Mouse (Mus musculus): ENCODE measurements around the gene Camsap2. TPM values are rescaled to one million over a fixed set of nuclear protein-coding genes. Genes with fewer than 3 reads are reported as not detected.

The Camsap2 gene
- total and polyA plus RNA-seq, 3 experiments: 7.6 to 38.3 (median 10.7) TPM

DNA sequence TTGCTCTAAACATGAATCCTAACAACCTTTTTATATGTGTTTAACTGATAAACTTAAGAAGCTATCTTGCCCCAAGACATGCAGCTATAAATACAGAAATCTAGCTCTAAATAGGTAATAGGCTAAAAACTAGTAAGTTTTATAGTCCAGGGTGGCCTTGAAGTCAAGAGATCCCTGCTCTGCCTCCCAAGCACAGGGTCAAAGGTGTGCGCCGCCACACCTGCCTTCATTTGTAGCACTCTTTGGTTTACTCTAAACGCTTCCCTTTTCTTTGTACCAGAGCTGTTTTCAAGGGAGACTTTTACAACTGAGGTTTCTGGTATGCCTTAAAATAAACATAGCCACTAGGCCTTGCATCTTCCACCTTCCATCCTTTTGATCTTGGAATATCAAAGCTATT lies 18.3 kb downstream of the Camsap2 start:
- Histone ChIP-seq H3K36me3 (ENCODE audit: control insufficient read depth in 1 of 2, insufficient read depth in 2 of 2, low read length in 2 of 2) (peaks cover 1 to 6% of the 10 kb centered on the region in 2 experiments; a peak in 2 of 4 replicates), H3K4me3 (ENCODE audit: control insufficient read depth in 1 of 2, insufficient read depth in 1 of 2, low read depth in 2 of 2, low read length in 2 of 2) (no peak overlapping the region), H3K79me2 (ENCODE audit: control insufficient read depth, insufficient read depth, low read length, poor library complexity) (no peaks in the 10 kb centered on the region; the same call in 1 of the 2 replicates), H3K9me3 (replicated peaks; ENCODE audit: insufficient read depth, low read length) (no peaks in the 10 kb centered on the region), H3K27me3 (ENCODE audit: control insufficient read depth in 1 of 2, insufficient read depth in 2 of 2, low read length in 2 of 2) (no peaks in the 10 kb centered on the region), H3K9ac (ENCODE audit: control insufficient read depth, low read depth, low read length, poor library complexity, severe bottlenecking) (no peak overlapping the region), H3K27ac (ENCODE audit: control insufficient read depth, low read depth, low read length) (no peak overlapping the region), H3K4me1 (ENCODE audit: control insufficient read depth in 1 of 2, insufficient read depth in 2 of 2, low read length in 2 of 2) (peaks cover 4 to 5% of the 10 kb centered on the region in 2 experiments)
- TF ChIP-seq ETS1 (IDR thresholded peaks at IDR 0.05; ENCODE audit: low read depth, low read length): no peak
- TF ChIP-seq ZMIZ1 (IDR thresholded peaks at IDR 0.05; ENCODE audit: low read depth, low read length): no peak
- TF ChIP-seq USF2 (IDR thresholded peaks at IDR 0.05; ENCODE audit: borderline replicate concordance in 1 of 2, insufficient read depth in 1 of 2, low read depth in 1 of 2, low read length in 2 of 2): no peak
- TF ChIP-seq ZNF384 (IDR thresholded peaks at IDR 0.05; ENCODE audit: low read depth, low read length): no peak
- no peak for TF ChIP-seq UBTF (IDR thresholded peaks at IDR 0.05; ENCODE audit: borderline replicate concordance, insufficient read depth, low read depth, low read length)
- no peak for TF ChIP-seq CHD1 (IDR thresholded peaks at IDR 0.05; ENCODE audit: low read depth, low read length)
- no peak for DNase-seq (ENCODE audit: low read depth, low spot score)

DNA sequence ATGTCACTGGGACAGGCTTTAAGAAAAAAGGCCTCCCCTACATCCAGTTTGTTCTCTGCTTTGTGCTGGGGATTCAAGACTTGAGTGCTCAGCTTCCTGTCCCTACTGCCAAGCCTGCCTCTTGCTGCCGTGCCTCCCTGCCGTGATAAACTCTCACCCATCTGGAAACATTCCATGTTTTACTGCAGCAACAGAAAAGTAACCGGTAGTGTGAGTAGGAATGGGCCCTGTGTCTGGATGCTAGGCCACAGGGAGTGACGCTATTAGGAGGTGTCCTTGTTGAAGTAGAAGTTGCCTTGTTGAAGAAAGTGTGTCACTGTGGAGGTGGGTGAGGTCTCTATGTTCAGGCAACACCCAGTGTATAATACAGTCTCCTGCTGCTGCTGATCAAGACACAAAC lies 20.0 kb downstream of the Camsap2 start:
- Histone ChIP-seq H3K9me3 (replicated peaks; ENCODE audit: insufficient read depth, low read length) (no peaks in the 10 kb centered on the region), H3K36me3 (ENCODE audit: control insufficient read depth in 1 of 2, insufficient read depth in 2 of 2, low read length in 2 of 2) (peaks cover 1 to 20% of the 10 kb centered on the region in 2 experiments; a peak in 2 of 4 replicates), H3K79me2 (ENCODE audit: control insufficient read depth, insufficient read depth, low read length, poor library complexity) (no peaks in the 10 kb centered on the region), H3K27ac (ENCODE audit: control insufficient read depth, low read depth, low read length) (no peak overlapping the region), H3K27me3 (ENCODE audit: control insufficient read depth in 1 of 2, insufficient read depth in 2 of 2, low read length in 2 of 2) (no peaks in the 10 kb centered on the region), H3K4me3 (ENCODE audit: control insufficient read depth in 1 of 2, insufficient read depth in 1 of 2, low read depth in 2 of 2, low read length in 2 of 2) (no peak overlapping the region), H3K4me1 (ENCODE audit: control insufficient read depth in 1 of 2, insufficient read depth in 2 of 2, low read length in 2 of 2) (peaks cover 10 to 17% of the 10 kb centered on the region in 2 experiments), H3K9ac (ENCODE audit: control insufficient read depth, low read depth, low read length, poor library complexity, severe bottlenecking) (no peak overlapping the region)
- no peak for DNase-seq (ENCODE audit: low read depth, low spot score)
- no peak for TF ChIP-seq MYC (IDR thresholded peaks at IDR 0.05; ENCODE audit: low read depth, low read length)
- no peak for TF ChIP-seq RCOR1 (IDR thresholded peaks at IDR 0.05; ENCODE audit: low read depth, low read length)
- TF ChIP-seq EP300 (IDR thresholded peaks at IDR 0.05; ENCODE audit: low read depth in 1 of 2, low read length in 2 of 2): no peak
- no peak for TF ChIP-seq USF2 (IDR thresholded peaks at IDR 0.05; ENCODE audit: borderline replicate concordance in 1 of 2, insufficient read depth in 1 of 2, low read depth in 1 of 2, low read length in 2 of 2)
- TF ChIP-seq POLR2A (IDR thresholded peaks at IDR 0.05; ENCODE audit: control insufficient read depth in 1 of 2, insufficient read depth in 1 of 2, low read depth in 1 of 2, low read length in 2 of 2, poor library complexity in 1 of 2): no peak
- no peak for TF ChIP-seq ZMIZ1 (IDR thresholded peaks at IDR 0.05; ENCODE audit: low read depth, low read length)
- no peak for TF ChIP-seq MAX (IDR thresholded peaks at IDR 0.05; ENCODE audit: low read length)
- TF ChIP-seq NRF1 (IDR thresholded peaks at IDR 0.05; ENCODE audit: insufficient read depth, low read depth, low read length, poor library complexity, severe bottlenecking): no peak
- TF ChIP-seq GATA1 (IDR thresholded peaks at IDR 0.05; ENCODE audit: low read depth, low read length): no peak
- TF ChIP-seq MAZ (IDR thresholded peaks at IDR 0.05; ENCODE audit: low read depth, low read length): no peak
- no peak for TF ChIP-seq RAD21 (IDR thresholded peaks at IDR 0.05; ENCODE audit: low read depth, low read length)
- no peak for TF ChIP-seq UBTF (IDR thresholded peaks at IDR 0.05; ENCODE audit: borderline replicate concordance, insufficient read depth, low read depth, low read length)
- no peak for TF ChIP-seq CHD1 (IDR thresholded peaks at IDR 0.05; ENCODE audit: low read depth, low read length)
- no peak for TF ChIP-seq BHLHE40 (IDR thresholded peaks at IDR 0.05; ENCODE audit: borderline replicate concordance, low read depth, low read length)
- no peak for TF ChIP-seq ELF1 (IDR thresholded peaks at IDR 0.05; ENCODE audit: low read depth, low read length)
- TF ChIP-seq SMC3 (IDR thresholded peaks at IDR 0.05; ENCODE audit: low read depth, low read length): no peak
- no peak for TF ChIP-seq USF1 (IDR thresholded peaks at IDR 0.05; ENCODE audit: low read depth, low read length)
- no peak for TF ChIP-seq HCFC1 (IDR thresholded peaks at IDR 0.05; ENCODE audit: low read depth, low read length)

Measured in MEL (cell line).